ENCODE assay signal across 11 mouse cellular contexts in genomic region chr1:92079982-92080537, GRCm38 (mm10).
DNase-seq lines count a peak whose midpoint lies in the region; ATAC-seq and TF ChIP-seq lines count a peak whose summit lies in the region.
"Had no signal": no experiment of that assay in that cellular context is flagged by ENCODE, and none has a peak within 500 bp of the region (broad histone marks: within the 10 kb centered on the region; RNA-seq: fewer than 3 reads in every experiment).

No protein-coding gene starts in this region.

- no peaks in the 10 kb centered on the region for H3K36me3 ChIP-seq in embryonic facial prominence, embryonic 14.5 days (ENCODE audit: control insufficient read depth, insufficient read depth, low read length)
- H3K36me3 ChIP-seq in embryonic facial prominence, embryonic 10.5 days (replicated peaks): no peaks in the 10 kb centered on the region
- peaks cover 0 to 2% of the 10 kb centered on the region in 2 experiments for H3K36me3 ChIP-seq in CH12.LX (replicated peaks in 1 of 2; ENCODE audit: control insufficient read depth in 1 of 2, insufficient read depth in 1 of 2, low read length in 1 of 2)
- H3K36me3 ChIP-seq in limb, embryonic 11.5 days (ENCODE audit: control insufficient read depth, insufficient read depth, low read length): no peaks in the 10 kb centered on the region
- H3K36me3 ChIP-seq in small intestine, adult 2 months (ENCODE audit: control insufficient read depth, insufficient read depth, low read length): no peaks in the 10 kb centered on the region
- H3K36me3 ChIP-seq in midbrain, embryonic 16.5 days (ENCODE audit: control insufficient read depth, insufficient read depth, low read length): no peaks in the 10 kb centered on the region
- H3K36me3 ChIP-seq: embryonic facial prominence, embryonic 15.5 days; heart, embryonic 13.5 days; stomach, embryonic 15.5 days had no signal

- 77% methylated on average over 11 of the region's 11 CpGs for WGBS in embryonic facial prominence, embryonic 14.5 days
- WGBS in embryonic facial prominence, embryonic 10.5 days: 90% methylated on average over 11 of the region's 11 CpGs
- WGBS in limb, embryonic 11.5 days: 71% methylated on average over 11 of the region's 11 CpGs
- 69% methylated on average over 11 of the region's 11 CpGs for WGBS in small intestine, adult 2 months
- WGBS in midbrain, embryonic 16.5 days: 96% methylated on average over 11 of the region's 11 CpGs

- peaks cover 10% of the 10 kb centered on the region for H3K4me1 ChIP-seq in embryonic facial prominence, embryonic 14.5 days (ENCODE audit: control insufficient read depth, insufficient read depth, low read length)
- peaks cover 19% of the 10 kb centered on the region for H3K4me1 ChIP-seq in embryonic facial prominence, embryonic 10.5 days
- peaks cover 21 to 52% of the 10 kb centered on the region in 2 experiments for H3K4me1 ChIP-seq in CH12.LX (ENCODE audit: control insufficient read depth in 1 of 2, insufficient read depth in 2 of 2)
- peaks cover 24% of the 10 kb centered on the region for H3K4me1 ChIP-seq in limb, embryonic 11.5 days (ENCODE audit: control insufficient read depth, insufficient read depth, low read length)
- peaks cover 26% of the 10 kb centered on the region; the same call in 1 of the 2 replicates for H3K4me1 ChIP-seq in small intestine, adult 2 months (ENCODE audit: control insufficient read depth, insufficient read depth, insufficient read length, low read length)
- peaks cover 7% of the 10 kb centered on the region; the same call in 1 of the 2 replicates for H3K4me1 ChIP-seq in midbrain, embryonic 16.5 days (ENCODE audit: control insufficient read depth, insufficient read depth, low read length)

- no peaks in the 10 kb centered on the region for H3K27me3 ChIP-seq in embryonic facial prominence, embryonic 14.5 days (replicated peaks; ENCODE audit: control insufficient read depth, insufficient read depth, low read length)
- H3K27me3 ChIP-seq in embryonic facial prominence, embryonic 10.5 days (replicated peaks; ENCODE audit: low read depth, poor library complexity, severe bottlenecking): no peaks in the 10 kb centered on the region
- no peaks in the 10 kb centered on the region for H3K27me3 ChIP-seq in CH12.LX (replicated peaks)
- H3K27me3 ChIP-seq in limb, embryonic 11.5 days (ENCODE audit: control insufficient read depth, insufficient read depth, low read length): no peaks in the 10 kb centered on the region
- H3K27me3 ChIP-seq in small intestine, adult 2 months (ENCODE audit: control insufficient read depth, insufficient read depth, low read length): no peaks in the 10 kb centered on the region
- no peaks in the 10 kb centered on the region for H3K27me3 ChIP-seq in midbrain, embryonic 16.5 days (ENCODE audit: control insufficient read depth, insufficient read depth, low read depth, low read length)
- H3K27me3 ChIP-seq: embryonic facial prominence, embryonic 15.5 days; heart, embryonic 13.5 days; stomach, embryonic 15.5 days had no signal

- in situ Hi-C loops in CH12.LX (cut with MboI; ENCODE audit: low pct_ligation_motif_present, low pct_unique_long_range_greater_than_20kb, low sequenced_read_pairs): no loop called here

- dilution Hi-C loops in CH12.LX (cut with MboI; ENCODE audit: extremely low pct_ligation_motif_present, extremely low pct_unique_long_range_greater_than_20kb, low sequenced_read_pairs): no loop called here

- TF ChIP-seq POLR2A in CH12.LX (IDR thresholded peaks at IDR 0.05; ENCODE audit: low read depth, low read length): no peak
- no peak for TF ChIP-seq POLR2A in small intestine, adult 2 months (IDR thresholded peaks at IDR 0.05; ENCODE audit: low read depth, low read length)

- ATAC-seq in embryonic facial prominence, embryonic 14.5 days (ENCODE audit: low read depth): no peak
- ATAC-seq in limb, embryonic 11.5 days (ENCODE audit: insufficient number of reproducible peaks, low FRiP score, low TSS enrichment, low read depth): no peak
- no peak for ATAC-seq in midbrain, embryonic 16.5 days

- no peaks in the 10 kb centered on the region for H3K9me3 ChIP-seq in embryonic facial prominence, embryonic 14.5 days (ENCODE audit: control insufficient read depth, low read length)
- H3K9me3 ChIP-seq in embryonic facial prominence, embryonic 10.5 days: no peaks in the 10 kb centered on the region
- H3K9me3 ChIP-seq in CH12.LX (replicated peaks; ENCODE audit: low read length): no peaks in the 10 kb centered on the region
- no peaks in the 10 kb centered on the region for H3K9me3 ChIP-seq in limb, embryonic 11.5 days (ENCODE audit: control insufficient read depth, low read length)
- no peaks in the 10 kb centered on the region for H3K9me3 ChIP-seq in midbrain, embryonic 16.5 days (replicated peaks; ENCODE audit: control insufficient read depth, low read length, poor library complexity, severe bottlenecking)
- H3K9me3 ChIP-seq: embryonic facial prominence, embryonic 15.5 days; heart, embryonic 13.5 days; stomach, embryonic 15.5 days had no signal

- peak; percentile 74 for DNase-seq in embryonic facial prominence, embryonic 14.5 days (ENCODE audit: low spot score)
- no peak for DNase-seq in embryonic facial prominence, embryonic 10.5 days (ENCODE audit: low spot score)
- DNase-seq in CH12.LX (ENCODE audit: extremely low read depth): peak; percentile 80
- DNase-seq in limb, embryonic 11.5 days (ENCODE audit: low spot score): peak; percentile 45
- DNase-seq in cerebellum, adult 11 months: no peak
- no peak for DNase-seq in right cerebral cortex, postnatal 25 days

- H3K4me2 ChIP-seq in embryonic facial prominence, embryonic 14.5 days (ENCODE audit: low read depth, low read length): no peak overlapping the region
- H3K4me2 ChIP-seq in CH12.LX (ENCODE audit: insufficient read depth, low read depth, poor library complexity, severe bottlenecking): peak overlapping the region; percentile 46; the same call in 1 of the 2 replicates
- H3K4me2 ChIP-seq in limb, embryonic 11.5 days (ENCODE audit: low read depth, severe bottlenecking): no peak overlapping the region
- no peak overlapping the region for H3K4me2 ChIP-seq in midbrain, embryonic 16.5 days (ENCODE audit: low read length)
- H3K4me2 ChIP-seq: embryonic facial prominence, embryonic 15.5 days; heart, embryonic 13.5 days; stomach, embryonic 15.5 days had no signal

- no peak for TF ChIP-seq CTCF in CH12.LX (conservative IDR thresholded peaks at IDR 0.05 in 1 of 2, IDR thresholded peaks at IDR 0.05 in 1 of 2; ENCODE audit: low read depth in 2 of 2, low read length in 2 of 2)
- no peak for TF ChIP-seq CTCF in small intestine, adult 2 months (IDR thresholded peaks at IDR 0.05; ENCODE audit: extremely low read depth, insufficient read length, insufficient replicate concordance, low read depth, low read length)

- no peak overlapping the region for H3K9ac ChIP-seq in embryonic facial prominence, embryonic 14.5 days (ENCODE audit: low read depth, low read length)
- H3K9ac ChIP-seq in CH12.LX (ENCODE audit: insufficient read depth, low read depth): no peak overlapping the region
- no peak overlapping the region for H3K9ac ChIP-seq in limb, embryonic 11.5 days (ENCODE audit: low read length)
- H3K9ac ChIP-seq in midbrain, embryonic 16.5 days (ENCODE audit: low read depth, low read length): no peak overlapping the region
- H3K9ac ChIP-seq: embryonic facial prominence, embryonic 15.5 days; heart, embryonic 13.5 days; stomach, embryonic 15.5 days had no signal

- peak; percentile 78 for TF ChIP-seq EP300 in CH12.LX (IDR thresholded peaks at IDR 0.05; ENCODE audit: low read length)

- no peak overlapping the region for H3K4me3 ChIP-seq in embryonic facial prominence, embryonic 14.5 days (ENCODE audit: low read depth, low read length)
- H3K4me3 ChIP-seq in embryonic facial prominence, embryonic 10.5 days: no peak overlapping the region
- no peak overlapping the region for H3K4me3 ChIP-seq in CH12.LX (replicated peaks in 1 of 3; ENCODE audit: low read depth in 2 of 3, low read length in 2 of 3, poor library complexity in 1 of 3)
- H3K4me3 ChIP-seq in limb, embryonic 11.5 days (ENCODE audit: low read depth, low read length): no peak overlapping the region
- no peak overlapping the region for H3K4me3 ChIP-seq in small intestine, adult 2 months (ENCODE audit: low read depth, low read length)
- no peak overlapping the region for H3K4me3 ChIP-seq in midbrain, embryonic 16.5 days (ENCODE audit: low read depth, low read length)
- H3K4me3 ChIP-seq: embryonic facial prominence, embryonic 15.5 days; heart, embryonic 13.5 days; stomach, embryonic 15.5 days had no signal

- TF ChIP-seq RAD21 in CH12.LX (IDR thresholded peaks at IDR 0.05; ENCODE audit: low read depth, low read length): no peak; the same call in 1 of the 2 replicates

- H3K79me2 ChIP-seq in CH12.LX (replicated peaks; ENCODE audit: control insufficient read depth, extremely low read depth, insufficient read depth, poor library complexity, severe bottlenecking): no peaks in the 10 kb centered on the region

- no peak overlapping the region for H3K27ac ChIP-seq in embryonic facial prominence, embryonic 14.5 days (replicated peaks; ENCODE audit: low read depth, low read length)
- no peak overlapping the region for H3K27ac ChIP-seq in embryonic facial prominence, embryonic 10.5 days (replicated peaks)
- H3K27ac ChIP-seq in CH12.LX (ENCODE audit: insufficient read depth, low read depth): no peak overlapping the region
- H3K27ac ChIP-seq in limb, embryonic 11.5 days (replicated peaks; ENCODE audit: low read depth, low read length): no peak overlapping the region
- H3K27ac ChIP-seq in small intestine, adult 2 months (ENCODE audit: insufficient read depth, low read depth, low read length): 0 out of 2 replicates have a peak overlapping the region, but pooled peaks have one; percentile 18
- H3K27ac ChIP-seq in midbrain, embryonic 16.5 days (ENCODE audit: low read length): no peak overlapping the region
- H3K27ac ChIP-seq: embryonic facial prominence, embryonic 15.5 days; heart, embryonic 13.5 days; stomach, embryonic 15.5 days had no signal

TF ChIP-seq in CH12.LX, 34 proteins besides CTCF, POLR2A, EP300 and RAD21 (continues in another document):
- peak; percentile 88 for TF ChIP-seq MEF2A (IDR thresholded peaks at IDR 0.05; ENCODE audit: borderline replicate concordance, low read depth, low read length)
- TF ChIP-seq ZKSCAN1 (IDR thresholded peaks at IDR 0.05; ENCODE audit: borderline replicate concordance, low read depth, low read length): no peak
- peak; percentile 86 for TF ChIP-seq IRF4 (IDR thresholded peaks at IDR 0.05; ENCODE audit: low read depth, low read length)
- no peak for TF ChIP-seq POLR2AphosphoS2 (IDR thresholded peaks at IDR 0.05; ENCODE audit: low read depth, low read length)
- TF ChIP-seq ZC3H11A (IDR thresholded peaks at IDR 0.05; ENCODE audit: low read depth, low read length): no peak
- 0 out of 2 replicates have a peak, but pooled peaks have one; percentile 59 for TF ChIP-seq RCOR1 (conservative IDR thresholded peaks at IDR 0.05; ENCODE audit: low read depth, low read length)
- TF ChIP-seq JUN (IDR thresholded peaks at IDR 0.05; ENCODE audit: insufficient read depth, low read depth, low read length): no peak
- no peak for TF ChIP-seq NRF1 (IDR thresholded peaks at IDR 0.05; ENCODE audit: low read depth, low read length)
- TF ChIP-seq MAFK (IDR thresholded peaks at IDR 0.05; ENCODE audit: insufficient replicate concordance, low read length): 0 out of 2 replicates have a peak, but pooled peaks have one; percentile 29
- no peak for TF ChIP-seq PAX5 (IDR thresholded peaks at IDR 0.05; ENCODE audit: low read length)

Comparison
In these comparisons a context has a peak if more than half of its experiments do, and no peak if none do; other contexts are left out.
1. DNase-seq: peak in embryonic facial prominence, embryonic 14.5 days (single experiment), CH12.LX (single experiment) and limb, embryonic 11.5 days (single experiment); none in embryonic facial prominence, embryonic 10.5 days (single experiment), cerebellum, adult 11 months (single experiment) and right cerebral cortex, postnatal 25 days (single experiment).